Mouse (Mus musculus): Measurements from ENCODE around the gene Accs. TPM values are rescaled to one million over a fixed set of nuclear protein-coding genes. Genes with fewer than 3 reads are reported as not detected.

Gene Accs
- total and polyA plus RNA-seq, 3 experiments: 5.7 to 6.7 (median 6.2) TPM

GRCm38 (mm10) chr2:93871411-93871925 lies 21.7 kb upstream of the Accs start:
- peaks cover 3% of the 10 kb centered on the region for H3K27me3 ChIP-seq (replicated peaks)
- no peaks in the 10 kb centered on the region for H3K79me2 ChIP-seq (replicated peaks; ENCODE audit: control insufficient read depth, extremely low read depth, insufficient read depth, poor library complexity, severe bottlenecking)
- no peaks in the 10 kb centered on the region for H3K36me3 ChIP-seq (replicated peaks in 1 of 2; ENCODE audit: control insufficient read depth in 1 of 2, insufficient read depth in 1 of 2, low read length in 1 of 2)
- dilution Hi-C loops (cut with MboI; ENCODE audit: extremely low pct_ligation_motif_present, extremely low pct_unique_long_range_greater_than_20kb, low sequenced_read_pairs) (no loop called here), in situ Hi-C loops (cut with MboI; ENCODE audit: low pct_ligation_motif_present, low pct_unique_long_range_greater_than_20kb, low sequenced_read_pairs) (loop anchor here (25.0 kb wide), 1 partner anchor 416 kb away; no protein-coding TSS in a partner anchor)
- no peak for TF ChIP-seq MXI1 (IDR thresholded peaks at IDR 0.05; ENCODE audit: low read depth, low read length)
- no peak for TF ChIP-seq BHLHE40 (IDR thresholded peaks at IDR 0.05; ENCODE audit: low read depth, low read length)
- no peak for TF ChIP-seq MAFK (IDR thresholded peaks at IDR 0.05; ENCODE audit: insufficient replicate concordance, low read length)
- TF ChIP-seq NRF1 (IDR thresholded peaks at IDR 0.05; ENCODE audit: low read depth, low read length): no peak
- TF ChIP-seq USF2 (conservative IDR thresholded peaks at IDR 0.05; ENCODE audit: low read depth, low read length): no peak
- TF ChIP-seq RAD21 (IDR thresholded peaks at IDR 0.05; ENCODE audit: low read depth, low read length): no peak
- no peak for TF ChIP-seq JUN (IDR thresholded peaks at IDR 0.05; ENCODE audit: insufficient read depth, low read depth, low read length)
- no peak for TF ChIP-seq PAX5 (IDR thresholded peaks at IDR 0.05; ENCODE audit: low read length)
- TF ChIP-seq RCOR1 (conservative IDR thresholded peaks at IDR 0.05; ENCODE audit: low read depth, low read length): no peak
- no peak for TF ChIP-seq E2F4 (IDR thresholded peaks at IDR 0.05; ENCODE audit: insufficient replicate concordance, low read depth, low read length)
- no peak for TF ChIP-seq MAZ (IDR thresholded peaks at IDR 0.05; ENCODE audit: low read depth, low read length)
- no peak for TF ChIP-seq CHD2 (IDR thresholded peaks at IDR 0.05; ENCODE audit: low read length)
- TF ChIP-seq KAT2A (IDR thresholded peaks at IDR 0.05; ENCODE audit: insufficient replicate concordance, low read length): no peak
- TF ChIP-seq ZNF384 (IDR thresholded peaks at IDR 0.05; ENCODE audit: low read depth, low read length): no peak
- TF ChIP-seq EP300 (IDR thresholded peaks at IDR 0.05; ENCODE audit: low read length): no peak
- no peak for TF ChIP-seq TCF12 (IDR thresholded peaks at IDR 0.05; ENCODE audit: low read depth, low read length)
- TF ChIP-seq CHD1 (IDR thresholded peaks at IDR 0.05; ENCODE audit: low read depth, low read length): no peak
- TF ChIP-seq ELF1 (IDR thresholded peaks at IDR 0.05; ENCODE audit: low read depth, low read length): no peak
- no peak for TF ChIP-seq JUND (conservative IDR thresholded peaks at IDR 0.05; ENCODE audit: low read depth, low read length)
- no peak for TF ChIP-seq CTCF (conservative IDR thresholded peaks at IDR 0.05 in 1 of 2, IDR thresholded peaks at IDR 0.05 in 1 of 2; ENCODE audit: low read depth in 2 of 2, low read length in 2 of 2)
- no peak overlapping the region for H3K27ac ChIP-seq (ENCODE audit: insufficient read depth, low read depth)
- peaks cover 19 to 22% of the 10 kb centered on the region in 2 experiments for H3K4me1 ChIP-seq (ENCODE audit: control insufficient read depth in 1 of 2, insufficient read depth in 2 of 2)
- H3K4me2 ChIP-seq (ENCODE audit: insufficient read depth, low read depth, poor library complexity, severe bottlenecking): no peak overlapping the region
- no peak overlapping the region for H3K9ac ChIP-seq (ENCODE audit: insufficient read depth, low read depth)
- no peak overlapping the region for H3K4me3 ChIP-seq (replicated peaks in 1 of 3; ENCODE audit: low read depth in 2 of 3, low read length in 2 of 3, poor library complexity in 1 of 3)
- no peaks in the 10 kb centered on the region for H3K9me3 ChIP-seq (replicated peaks; ENCODE audit: low read length)
- no peak for DNase-seq (ENCODE audit: extremely low read depth)

GRCm38 (mm10) chr2:93870842-93871241 lies 21.1 kb upstream of the Accs start:
- H3K79me2 ChIP-seq (replicated peaks; ENCODE audit: control insufficient read depth, extremely low read depth, insufficient read depth, poor library complexity, severe bottlenecking): no peaks in the 10 kb centered on the region
- dilution Hi-C loops (cut with MboI; ENCODE audit: extremely low pct_ligation_motif_present, extremely low pct_unique_long_range_greater_than_20kb, low sequenced_read_pairs): no loop called here
- H3K9me3 ChIP-seq (replicated peaks; ENCODE audit: low read length): no peaks in the 10 kb centered on the region
- H3K4me1 ChIP-seq (ENCODE audit: control insufficient read depth in 1 of 2, insufficient read depth in 2 of 2): peaks cover 19 to 22% of the 10 kb centered on the region in 2 experiments
- H3K36me3 ChIP-seq (replicated peaks in 1 of 2; ENCODE audit: control insufficient read depth in 1 of 2, insufficient read depth in 1 of 2, low read length in 1 of 2): no peaks in the 10 kb centered on the region
- no peak overlapping the region for H3K9ac ChIP-seq (ENCODE audit: insufficient read depth, low read depth)
- H3K27me3 ChIP-seq (replicated peaks): peaks cover 6% of the 10 kb centered on the region
- H3K4me2 ChIP-seq (ENCODE audit: insufficient read depth, low read depth, poor library complexity, severe bottlenecking): no peak overlapping the region
- no peak overlapping the region for H3K27ac ChIP-seq (ENCODE audit: insufficient read depth, low read depth)
- DNase-seq (ENCODE audit: extremely low read depth): peak; percentile 77
- in situ Hi-C loops (cut with MboI; ENCODE audit: low pct_ligation_motif_present, low pct_unique_long_range_greater_than_20kb, low sequenced_read_pairs): loop anchor here (25.0 kb wide), 1 partner anchor 416 kb away; no protein-coding TSS in a partner anchor
- TF ChIP-seq ZKSCAN1 (IDR thresholded peaks at IDR 0.05; ENCODE audit: borderline replicate concordance, low read depth, low read length): no peak
- TF ChIP-seq IRF4 (IDR thresholded peaks at IDR 0.05; ENCODE audit: low read depth, low read length): peak; percentile 26; the same call in 1 of the 2 replicates
- TF ChIP-seq ETS1 (conservative IDR thresholded peaks at IDR 0.05; ENCODE audit: low read depth, low read length): no peak
- no peak for TF ChIP-seq MEF2A (IDR thresholded peaks at IDR 0.05; ENCODE audit: borderline replicate concordance, low read depth, low read length)
- no peak for TF ChIP-seq KAT2A (IDR thresholded peaks at IDR 0.05; ENCODE audit: insufficient replicate concordance, low read length)
- peak; percentile 88 for TF ChIP-seq RAD21 (IDR thresholded peaks at IDR 0.05; ENCODE audit: low read depth, low read length)
- peak; percentile 58 to 86 for TF ChIP-seq CTCF (conservative IDR thresholded peaks at IDR 0.05 in 1 of 2, IDR thresholded peaks at IDR 0.05 in 1 of 2; ENCODE audit: low read depth in 2 of 2, low read length in 2 of 2)
- TF ChIP-seq SMC3 (IDR thresholded peaks at IDR 0.05; ENCODE audit: low read depth, low read length): peak; percentile 78
- 0 out of 2 replicates have a peak, but pooled peaks have one; percentile 27 for TF ChIP-seq MXI1 (IDR thresholded peaks at IDR 0.05; ENCODE audit: low read depth, low read length)
- no peak for TF ChIP-seq UBTF (IDR thresholded peaks at IDR 0.05; ENCODE audit: low read depth, low read length)
- TF ChIP-seq BHLHE40 (IDR thresholded peaks at IDR 0.05; ENCODE audit: low read depth, low read length): no peak
- 0 out of 2 replicates have a peak, but pooled peaks have one; percentile 25 for TF ChIP-seq MAZ (IDR thresholded peaks at IDR 0.05; ENCODE audit: low read depth, low read length)
- 0 out of 2 replicates have a peak, but pooled peaks have one; percentile 37 for TF ChIP-seq MYC (IDR thresholded peaks at IDR 0.05; ENCODE audit: low read depth, low read length)
- no peak for TF ChIP-seq CHD2 (IDR thresholded peaks at IDR 0.05; ENCODE audit: low read length)
- no peak for TF ChIP-seq TCF12 (IDR thresholded peaks at IDR 0.05; ENCODE audit: low read depth, low read length)
- no peak for TF ChIP-seq NRF1 (IDR thresholded peaks at IDR 0.05; ENCODE audit: low read depth, low read length)
- peak; percentile 44 for TF ChIP-seq ZC3H11A (IDR thresholded peaks at IDR 0.05; ENCODE audit: low read depth, low read length)
- no peak overlapping the region for H3K4me3 ChIP-seq (replicated peaks in 1 of 3; ENCODE audit: low read depth in 2 of 3, low read length in 2 of 3, poor library complexity in 1 of 3)
